Mouse (Mus musculus): ENCODE results near the gene Zfhx3. TPM values are rescaled to one million over a fixed set of nuclear protein-coding genes. Genes with fewer than 3 reads are reported as not detected.

The Zfhx3 gene
- total and polyA plus RNA-seq, 3 experiments, result 0.23 to 2.5 TPM; not detected in 1

DNA sequence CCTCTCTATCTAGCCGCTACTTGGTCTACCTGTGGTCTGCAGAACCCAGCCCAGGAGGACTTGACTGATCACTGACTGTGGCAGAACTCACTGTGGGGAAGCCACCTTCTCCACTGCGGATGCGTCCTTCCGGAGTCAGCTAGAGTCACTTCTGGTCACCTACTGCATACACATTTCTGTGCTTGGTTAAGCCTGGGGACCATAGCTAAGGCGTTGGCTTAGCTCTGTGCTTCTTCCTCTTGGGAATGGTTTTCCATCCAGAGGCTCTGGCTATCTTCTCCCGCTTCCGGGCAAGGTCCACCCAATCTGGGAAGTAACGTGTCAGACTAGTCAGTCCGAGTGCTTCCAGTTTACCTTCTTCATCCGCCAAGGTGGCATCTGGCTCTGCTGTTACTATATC lies 56.4 kb downstream of the Zfhx3 start (continued):
- no peak for TF ChIP-seq SMC3 (IDR thresholded peaks at IDR 0.05; ENCODE audit: low read depth, low read length)

DNA sequence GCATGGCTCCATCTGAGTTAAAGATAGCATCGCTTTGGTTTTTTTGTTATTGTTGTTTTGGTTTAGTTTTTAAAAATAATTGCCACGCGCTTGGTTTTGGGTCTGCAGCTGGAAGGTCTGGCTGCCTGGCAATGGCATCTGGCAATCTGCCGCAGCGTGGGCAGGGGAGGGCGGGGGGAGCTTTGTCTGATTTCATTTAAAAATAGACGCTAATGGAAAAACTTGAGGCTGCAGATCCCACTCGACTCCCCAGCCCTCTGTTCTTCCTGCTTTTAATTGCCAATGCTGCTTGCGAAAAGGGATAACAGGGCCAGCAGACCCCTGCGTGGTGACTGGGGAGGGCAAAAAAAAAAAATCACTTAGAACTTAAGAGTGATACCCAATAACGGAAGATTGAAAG lies 69.1 kb downstream of the Zfhx3 start:
- no peaks in the 10 kb centered on the region for H3K27me3 ChIP-seq (ENCODE audit: control insufficient read depth in 1 of 2, insufficient read depth in 2 of 2, low read length in 2 of 2)
- TF ChIP-seq MYC (IDR thresholded peaks at IDR 0.05; ENCODE audit: low read depth, low read length) (no peak), CTCF (IDR thresholded peaks at IDR 0.05 in 2 of 3, conservative IDR thresholded peaks at IDR 0.05 in 1 of 3; ENCODE audit: control insufficient read depth in 1 of 3, insufficient read depth in 1 of 3, low read depth in 2 of 3, low read length in 3 of 3, poor library complexity in 1 of 3, severe bottlenecking in 1 of 3) (no peak), HCFC1 (IDR thresholded peaks at IDR 0.05; ENCODE audit: low read depth, low read length) (no peak), POLR2AphosphoS5 (IDR thresholded peaks at IDR 0.05; ENCODE audit: borderline replicate concordance, low read depth, low read length) (no peak), USF2 (IDR thresholded peaks at IDR 0.05; ENCODE audit: borderline replicate concordance in 1 of 2, insufficient read depth in 1 of 2, low read depth in 1 of 2, low read length in 2 of 2) (no peak), MXI1 (IDR thresholded peaks at IDR 0.05; ENCODE audit: low read depth, low read length) (no peak), UBTF (IDR thresholded peaks at IDR 0.05; ENCODE audit: borderline replicate concordance, insufficient read depth, low read depth, low read length) (no peak), KAT2A (conservative IDR thresholded peaks at IDR 0.05; ENCODE audit: low read depth, low read length) (no peak), TBP (IDR thresholded peaks at IDR 0.05; ENCODE audit: low read depth, low read length) (no peak), TCF12 (IDR thresholded peaks at IDR 0.05; ENCODE audit: low read depth, low read length) (no peak), ZKSCAN1 (IDR thresholded peaks at IDR 0.05; ENCODE audit: low read depth, low read length) (no peak), ZC3H11A (IDR thresholded peaks at IDR 0.05; ENCODE audit: low read depth, low read length) (no peak), SMC3 (IDR thresholded peaks at IDR 0.05; ENCODE audit: low read depth, low read length) (no peak), RCOR1 (IDR thresholded peaks at IDR 0.05; ENCODE audit: low read depth, low read length) (no peak), SIN3A (IDR thresholded peaks at IDR 0.05; ENCODE audit: low read length) (no peak), ETS1 (IDR thresholded peaks at IDR 0.05; ENCODE audit: low read depth, low read length) (no peak), USF1 (IDR thresholded peaks at IDR 0.05; ENCODE audit: low read depth, low read length) (no peak), ZMIZ1 (IDR thresholded peaks at IDR 0.05; ENCODE audit: low read depth, low read length) (no peak)
- no peaks in the 10 kb centered on the region for H3K79me2 ChIP-seq (ENCODE audit: control insufficient read depth, insufficient read depth, low read length, poor library complexity)
- H3K27ac ChIP-seq (ENCODE audit: control insufficient read depth, low read depth, low read length), result no peak overlapping the region
- no peak overlapping the region for H3K4me3 ChIP-seq (ENCODE audit: control insufficient read depth in 1 of 2, insufficient read depth in 1 of 2, low read depth in 2 of 2, low read length in 2 of 2)
- H3K36me3 ChIP-seq (ENCODE audit: control insufficient read depth in 1 of 2, insufficient read depth in 2 of 2, low read length in 2 of 2), result no peaks in the 10 kb centered on the region
- DNase-seq (ENCODE audit: low read depth, low spot score), result no peak
- H3K9me3 ChIP-seq (replicated peaks; ENCODE audit: insufficient read depth, low read length), result no peaks in the 10 kb centered on the region
- no peaks in the 10 kb centered on the region for H3K4me1 ChIP-seq (ENCODE audit: control insufficient read depth in 1 of 2, insufficient read depth in 2 of 2, low read length in 2 of 2)
- H3K9ac ChIP-seq (ENCODE audit: control insufficient read depth, low read depth, low read length, poor library complexity, severe bottlenecking), result no peak overlapping the region

DNA sequence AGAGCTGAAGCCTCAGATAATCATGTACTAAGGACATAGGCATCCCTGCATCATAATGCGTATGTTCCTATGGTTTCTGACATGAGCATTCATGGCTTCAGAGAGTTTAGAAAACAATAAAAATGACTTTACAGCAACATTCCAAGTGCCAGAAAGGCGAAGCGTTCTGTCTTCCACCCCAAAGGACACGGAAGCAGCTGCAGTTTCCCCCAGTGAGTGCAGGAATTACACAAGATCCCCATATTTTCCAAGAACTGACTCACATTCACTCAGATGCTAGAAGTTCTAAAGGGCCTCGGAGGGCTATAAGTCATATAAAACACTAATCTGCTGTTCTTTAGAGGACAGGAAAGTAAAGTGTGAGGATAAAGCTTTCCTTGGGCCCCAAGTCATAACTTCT lies 75.3 kb downstream of the Zfhx3 start:
- Histone ChIP-seq H3K79me2 (ENCODE audit: control insufficient read depth, insufficient read depth, low read length, poor library complexity) (no peaks in the 10 kb centered on the region), H3K9ac (ENCODE audit: control insufficient read depth, low read depth, low read length, poor library complexity, severe bottlenecking) (no peak overlapping the region), H3K4me1 (ENCODE audit: control insufficient read depth in 1 of 2, insufficient read depth in 2 of 2, low read length in 2 of 2) (no peaks in the 10 kb centered on the region), H3K9me3 (replicated peaks; ENCODE audit: insufficient read depth, low read length) (no peaks in the 10 kb centered on the region), H3K27me3 (ENCODE audit: control insufficient read depth in 1 of 2, insufficient read depth in 2 of 2, low read length in 2 of 2) (no peaks in the 10 kb centered on the region), H3K4me3 (ENCODE audit: control insufficient read depth in 1 of 2, insufficient read depth in 1 of 2, low read depth in 2 of 2, low read length in 2 of 2) (no peak overlapping the region), H3K36me3 (ENCODE audit: control insufficient read depth in 1 of 2, insufficient read depth in 2 of 2, low read length in 2 of 2) (no peaks in the 10 kb centered on the region), H3K27ac (ENCODE audit: control insufficient read depth, low read depth, low read length) (no peak overlapping the region)
- TF ChIP-seq SMC3 (IDR thresholded peaks at IDR 0.05; ENCODE audit: low read depth, low read length), result no peak
- no peak for TF ChIP-seq SIN3A (IDR thresholded peaks at IDR 0.05; ENCODE audit: low read length)
- TF ChIP-seq TBP (IDR thresholded peaks at IDR 0.05; ENCODE audit: low read depth, low read length), result no peak
- no peak for TF ChIP-seq UBTF (IDR thresholded peaks at IDR 0.05; ENCODE audit: borderline replicate concordance, insufficient read depth, low read depth, low read length)
- no peak for TF ChIP-seq HCFC1 (IDR thresholded peaks at IDR 0.05; ENCODE audit: low read depth, low read length)
- no peak for TF ChIP-seq BHLHE40 (IDR thresholded peaks at IDR 0.05; ENCODE audit: borderline replicate concordance, low read depth, low read length)
- DNase-seq (ENCODE audit: low read depth, low spot score), result no peak

All from MEL (cell line).